In the genomic region with DNA sequence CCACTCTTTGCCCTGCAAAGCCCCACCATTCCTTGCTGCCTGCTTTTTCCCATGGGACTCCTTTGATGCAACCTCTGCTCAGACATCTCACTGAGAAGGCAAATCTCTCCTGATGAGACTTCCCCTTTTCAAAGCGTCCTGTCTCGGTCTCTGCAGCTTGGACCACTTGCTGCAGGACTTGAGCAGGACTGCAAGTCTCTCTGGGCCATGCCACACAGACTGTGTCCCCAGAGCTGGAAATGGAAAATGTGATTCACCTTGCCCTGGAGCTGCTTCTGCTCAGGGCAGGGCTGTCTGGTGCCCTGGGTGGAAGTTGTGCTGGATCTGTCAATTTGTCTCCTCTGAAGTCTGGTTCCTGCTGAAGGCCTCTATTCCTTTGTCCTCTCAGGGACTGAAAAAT, we compare ENCODE assay signal across 19 mouse cellular contexts. TPM values are rescaled to one million over a fixed set of nuclear protein-coding genes. Genes with fewer than 3 reads are reported as not detected.
DNase-seq lines count a peak whose midpoint lies in the region; ATAC-seq lines count a peak whose summit lies in the region.
"Had no signal": no experiment of that assay in that cellular context is flagged by ENCODE, and none has a peak within 500 bp of the region (broad histone marks: within the 10 kb centered on the region; RNA-seq: fewer than 3 reads in every experiment).

No protein-coding gene starts in this region.

- peak overlapping the region; percentile 57 for H3K4me2 ChIP-seq in heart, embryonic 12.5 days
- H3K4me2 ChIP-seq in lung, embryonic 15.5 days, result 0 out of 2 replicates have a peak overlapping the region, but pooled peaks have one; percentile 1
- H3K4me2 ChIP-seq in stomach, embryonic 16.5 days (ENCODE audit: low read depth, low read length), result no peak overlapping the region
- H3K4me2 ChIP-seq: embryonic facial prominence, embryonic 12.5 days; limb, embryonic 12.5 days; neural tube, embryonic 12.5 days had no signal

- H3K9ac ChIP-seq in heart, embryonic 12.5 days, result peak overlapping the region; percentile 40; the same call in 1 of the 2 replicates
- no peak overlapping the region for H3K9ac ChIP-seq in lung, embryonic 15.5 days
- H3K9ac ChIP-seq in stomach, embryonic 16.5 days (ENCODE audit: low read length), result no peak overlapping the region
- H3K9ac ChIP-seq: embryonic facial prominence, embryonic 12.5 days; limb, embryonic 12.5 days; neural tube, embryonic 12.5 days had no signal

- H3K4me1 ChIP-seq in heart, embryonic 12.5 days (replicated peaks), result peaks cover 95% of the 10 kb centered on the region
- peaks cover 73% of the 10 kb centered on the region for H3K4me1 ChIP-seq in lung, embryonic 15.5 days
- peaks cover 26% of the 10 kb centered on the region for H3K4me1 ChIP-seq in stomach, embryonic 16.5 days (ENCODE audit: control insufficient read depth, insufficient read depth, low read length)
- H3K4me1 ChIP-seq: neural tube, embryonic 12.5 days had no signal

- peak overlapping the region; percentile 21; the same call in 1 of the 2 replicates for H3K4me3 ChIP-seq in heart, embryonic 12.5 days
- H3K4me3 ChIP-seq in lung, embryonic 15.5 days, result no peak overlapping the region
- H3K4me3 ChIP-seq in stomach, embryonic 16.5 days (replicated peaks; ENCODE audit: low read length), result no peak overlapping the region
- H3K4me3 ChIP-seq: embryonic facial prominence, embryonic 12.5 days; limb, embryonic 12.5 days; neural tube, embryonic 12.5 days had no signal

- no peaks in the 10 kb centered on the region for H3K9me3 ChIP-seq in heart, embryonic 12.5 days (replicated peaks)
- H3K9me3 ChIP-seq in lung, embryonic 15.5 days, result no peaks in the 10 kb centered on the region
- H3K9me3 ChIP-seq in stomach, embryonic 16.5 days (replicated peaks; ENCODE audit: control insufficient read depth, low read length), result no peaks in the 10 kb centered on the region
- H3K9me3 ChIP-seq: embryonic facial prominence, embryonic 12.5 days; limb, embryonic 12.5 days; neural tube, embryonic 12.5 days had no signal

- WGBS in heart, embryonic 12.5 days, result 15% methylated on average over 2 of the region's 2 CpGs
- 51% methylated on average over 2 of the region's 2 CpGs for WGBS in lung, embryonic 15.5 days
- WGBS in stomach, embryonic 16.5 days, result 61% methylated on average over 2 of the region's 2 CpGs

- peak overlapping the region; percentile 97 for H3K27ac ChIP-seq in heart, embryonic 12.5 days (ENCODE audit: poor library complexity, severe bottlenecking)
- H3K27ac ChIP-seq in lung, embryonic 15.5 days, result peak overlapping the region; percentile 42
- peak overlapping the region; percentile 59; the same call in 1 of the 2 replicates for H3K27ac ChIP-seq in stomach, embryonic 16.5 days (ENCODE audit: low read length)
- H3K27ac ChIP-seq: embryonic facial prominence, embryonic 12.5 days; limb, embryonic 12.5 days; neural tube, embryonic 12.5 days had no signal

- no peak for DNase-seq in heart, adult 8-10 months (ENCODE audit: low spot score)
- no peak for DNase-seq in lung, postnatal 10 days
- peak; percentile 71 for DNase-seq in MN1 (ENCODE audit: low spot score)
- DNase-seq in spleen, postnatal 36 days (ENCODE audit: low spot score in 2 of 2), result no peak
- DNase-seq: cerebellum, postnatal 36 days; gastrocnemius, postnatal 14 days; kidney, postnatal 4 days; lung, postnatal 4 days had no signal

- no peaks in the 10 kb centered on the region for H3K27me3 ChIP-seq in heart, embryonic 12.5 days (replicated peaks)
- no peaks in the 10 kb centered on the region for H3K27me3 ChIP-seq in lung, embryonic 15.5 days
- no peaks in the 10 kb centered on the region for H3K27me3 ChIP-seq in stomach, embryonic 16.5 days (ENCODE audit: control insufficient read depth, insufficient read depth, low read length)

- no peaks in the 10 kb centered on the region for H3K36me3 ChIP-seq in heart, embryonic 12.5 days
- no peaks in the 10 kb centered on the region for H3K36me3 ChIP-seq in lung, embryonic 15.5 days
- H3K36me3 ChIP-seq in stomach, embryonic 16.5 days (ENCODE audit: control insufficient read depth, insufficient read depth, low read length), result no peaks in the 10 kb centered on the region
- H3K36me3 ChIP-seq: embryonic facial prominence, embryonic 12.5 days; limb, embryonic 12.5 days; neural tube, embryonic 12.5 days had no signal

- ATAC-seq in heart, embryonic 12.5 days (ENCODE audit: insufficient number of reproducible peaks, low FRiP score), result no peak; the same call in 1 of the 2 replicates
- no peak for ATAC-seq in lung, embryonic 15.5 days (ENCODE audit: borderline replicate concordance, extremely low read depth, low FRiP score, low TSS enrichment)
- no peak for ATAC-seq in stomach, embryonic 16.5 days (ENCODE audit: insufficient read depth, low FRiP score)
- ATAC-seq: Patski had no signal

RNA-seq across cellular contexts. Expression of a gene that starts 7.7 kb away (rescaled TPM):
- 24.7 and 28.4 TPM in 2 replicates for polyA plus RNA-seq in heart, embryonic 12.5 days (2016; fragmentation: Nextera tagmentation; extraction: Ambion mirVana)
- 1 to 10 TPM in 1 of 4 experiments, under 1 TPM in 3; 0.68 to 1.2 (median 0.80) TPM for total RNA-seq in heart, adult 8-10 months (2022)
- 26.2 and 27.8 TPM in 2 replicates for polyA plus RNA-seq in lung, embryonic 15.5 days (2015; fragmentation: Nextera tagmentation; extraction: Ambion mirVana)
- 5.6 and 6.7 TPM in 2 replicates for polyA plus RNA-seq in stomach, embryonic 16.5 days (2015; fragmentation: Nextera tagmentation; extraction: Ambion mirVana)
- total RNA-seq: gastrocnemius, postnatal 14 days; layer of hippocampus, postnatal 25 days; midbrain, postnatal 0 days had no signal
- polyA plus RNA-seq: hindbrain, embryonic 11.5 days; midbrain, postnatal 0 days; neural tube, embryonic 12.5 days; Patski had no signal

RNA-seq across cellular contexts. Expression of a gene that starts 52.5 kb away (rescaled TPM):
- polyA plus RNA-seq in heart, embryonic 12.5 days (2016; fragmentation: Nextera tagmentation; extraction: Ambion mirVana), result not detected in 2 replicates
- total RNA-seq in heart, adult 8-10 months (2022), result not detected
- 2.3 and 3.1 TPM in 2 replicates for polyA plus RNA-seq in lung, embryonic 15.5 days (2015; fragmentation: Nextera tagmentation; extraction: Ambion mirVana)
- polyA plus RNA-seq in stomach, embryonic 16.5 days (2015; fragmentation: Nextera tagmentation; extraction: Ambion mirVana), result 3.7 and 5.9 TPM in 2 replicates
- total RNA-seq: adrenal gland, adult 18-20 months; gastrocnemius, postnatal 14 days; layer of hippocampus, postnatal 25 days; midbrain, postnatal 0 days had no signal
- polyA plus RNA-seq: hindbrain, embryonic 11.5 days; midbrain, postnatal 0 days; Patski had no signal

Comparison
In these comparisons a context has a peak if more than half of its experiments do, and no peak if none do; other contexts are left out.
1. H3K27ac ChIP-seq: peak in every context shown above with its lines; median percentile 97 in heart, embryonic 12.5 days; 59 in stomach, embryonic 16.5 days; 42 in lung, embryonic 15.5 days.